7 mouse cellular contexts compared by ENCODE assay signal in genomic region chr7:127572895-127573471, GRCm38 (mm10). TPM values are rescaled to one million over a fixed set of nuclear protein-coding genes. Genes with fewer than 3 reads are reported as not detected.
DNase-seq lines count a peak whose midpoint lies in the region; ATAC-seq lines count a peak whose summit lies in the region.

Gene Phkg2, plus strand, starts transcription at chr7:127573340.

- DNase-seq in adrenal gland, postnatal 10 days: peak; percentile 94
- peak; percentile 90 for DNase-seq in embryo, embryonic 9.5 days (ENCODE audit: extremely low spot score)
- peak; percentile 61 to 85 for DNase-seq in gastrocnemius, postnatal 4 days (ENCODE audit: low spot score in 2 of 2)
- DNase-seq in left cerebral cortex, postnatal 36 days (ENCODE audit: low spot score in 2 of 2): peak; percentile 89 to 91
- peak; percentile 95 for DNase-seq in midbrain, embryonic 11.5 days (ENCODE audit: low spot score, missing footprints)
- peak; percentile 98 for DNase-seq in skeletal muscle tissue, adult 2 months (ENCODE audit: low read depth, low spot score)

- no peaks in the 10 kb centered on the region for H3K9me3 ChIP-seq in intestine, embryonic 16.5 days (ENCODE audit: control insufficient read depth, low read length)
- H3K9me3 ChIP-seq in midbrain, embryonic 11.5 days (ENCODE audit: control insufficient read depth, low read length): no peaks in the 10 kb centered on the region

- H3K4me1 ChIP-seq in intestine, embryonic 16.5 days (ENCODE audit: control insufficient read depth, insufficient read depth, low read length): peaks cover 10% of the 10 kb centered on the region
- peaks cover 14% of the 10 kb centered on the region for H3K4me1 ChIP-seq in midbrain, embryonic 11.5 days (ENCODE audit: control insufficient read depth, insufficient read depth, low read length)

- intact Hi-C loops in left cerebral cortex, postnatal 36 days (cut with DNase I): no loop called here

- peak; percentile 99 for ATAC-seq in intestine, embryonic 16.5 days
- peak; percentile 98 for ATAC-seq in midbrain, embryonic 11.5 days (ENCODE audit: low FRiP score)

- H3K4me3 ChIP-seq in intestine, embryonic 16.5 days (ENCODE audit: low read length): peak within 1 kb of the TSS; percentile 64
- H3K4me3 ChIP-seq in midbrain, embryonic 11.5 days (ENCODE audit: low read depth, low read length): peak within 1 kb of the TSS; percentile 78

- WGBS in intestine, embryonic 16.5 days: under 1% methylated on average over 17 of the region's 17 CpGs
- under 1% methylated on average over 17 of the region's 17 CpGs for WGBS in midbrain, embryonic 11.5 days

- peak within 1 kb of the TSS; percentile 68 for H3K4me2 ChIP-seq in intestine, embryonic 16.5 days (ENCODE audit: low read depth, low read length)
- peak within 1 kb of the TSS; percentile 95 for H3K4me2 ChIP-seq in midbrain, embryonic 11.5 days

- H3K36me3 ChIP-seq in intestine, embryonic 16.5 days (ENCODE audit: control insufficient read depth, insufficient read depth, low read length): 0 out of 2 replicates have a peak, but pooled peaks cover 9% of the 10 kb centered on the region
- H3K36me3 ChIP-seq in midbrain, embryonic 11.5 days (ENCODE audit: control insufficient read depth, insufficient read depth, low read length): peaks cover 4% of the 10 kb centered on the region; the same call in 1 of the 2 replicates

- peak within 1 kb of the TSS; percentile 78 for H3K9ac ChIP-seq in intestine, embryonic 16.5 days (ENCODE audit: low read depth, low read length)
- peak within 1 kb of the TSS; percentile 88 for H3K9ac ChIP-seq in midbrain, embryonic 11.5 days (ENCODE audit: low read length)

- no peaks in the 10 kb centered on the region for H3K27me3 ChIP-seq in intestine, embryonic 16.5 days (replicated peaks; ENCODE audit: control insufficient read depth, insufficient read depth, low read length)
- H3K27me3 ChIP-seq in midbrain, embryonic 11.5 days (ENCODE audit: control insufficient read depth, insufficient read depth, low read length): no peaks in the 10 kb centered on the region

- peak within 1 kb of the TSS; percentile 85 for H3K27ac ChIP-seq in intestine, embryonic 16.5 days (ENCODE audit: low read length)
- peak within 1 kb of the TSS; percentile 61 for H3K27ac ChIP-seq in midbrain, embryonic 11.5 days (ENCODE audit: low read depth, low read length)

RNA-seq across cellular contexts. Expression of gene Phkg2, which starts in this region (rescaled TPM):
- 10 to 100 TPM; 33.0 to 37.9 TPM for total RNA-seq in adrenal gland, postnatal 10 days (2021)
- 10 to 100 TPM; 21.6 to 25.5 TPM for total RNA-seq in gastrocnemius, postnatal 4 days (2021)
- 35.7 and 37.7 TPM in 2 replicates for polyA plus RNA-seq in intestine, embryonic 16.5 days (2015; fragmentation: Nextera tagmentation; extraction: Ambion mirVana)
- 10 to 100 TPM; 69.2 to 81.4 TPM for total RNA-seq in left cerebral cortex, postnatal 36 days (2021)
- 55.1 and 56.2 TPM in 2 replicates for polyA plus RNA-seq in midbrain, embryonic 11.5 days (2014; fragmentation: Nextera tagmentation; extraction: Ambion mirVana)

Comparison
In these comparisons a context has a peak if more than half of its experiments do, and no peak if none do; other contexts are left out.
1. Peak in every context shown above with its lines: DNase-seq, ATAC-seq, H3K4me3 ChIP-seq and H3K27ac ChIP-seq.